Mouse (Mus musculus) embryonic facial prominence, embryonic 15.5 days (tissue): ENCODE results near the gene Sf1. TPM values are rescaled to one million over a fixed set of nuclear protein-coding genes. Genes with fewer than 3 reads are reported as not detected.
A peak's percentile ranks its signal among the peaks of the same experiment; 100 is the strongest.

ENCODE experiments used
- ATAC-seq: fragments of 200-750 bp; cut with Nextera tagmentation; 2 replicates; pipeline ENCODE4 v1.8.0; 2017; ENCODE audit warnings: low read depth, moderate TSS enrichment; ENCODE audit not compliant: insufficient number of reproducible peaks, low FRiP score, low TSS enrichment
- H3K27ac ChIP-seq: fragments of 300-500 bp; sonication (generic); replicated peaks from 2 replicates; pipeline ENCODE4 v1.5.1; 2015; ENCODE audit warnings: mild to moderate bottlenecking, inconsistent platforms
- H3K27me3 ChIP-seq: fragments of 300-500 bp; sonication (generic); 2 replicates; pipeline ENCODE4 v1.6.1; 2015; ENCODE audit warnings: inconsistent platforms
- H3K36me3 ChIP-seq: fragments of 300-500 bp; sonication (generic); 2 replicates; pipeline ENCODE4 v1.6.1; 2015; ENCODE audit warnings: mild to moderate bottlenecking, inconsistent platforms
- H3K4me1 ChIP-seq: fragments of 300-500 bp; sonication (generic); 2 replicates; pipeline ENCODE4 v1.6.1; 2015; ENCODE audit warnings: inconsistent platforms
- H3K4me2 ChIP-seq: fragments of 300-500 bp; sonication (generic); replicated peaks from 2 replicates; pipeline ENCODE4 v1.6.1; 2015; ENCODE audit warnings: mild to moderate bottlenecking, inconsistent platforms
- H3K4me3 ChIP-seq: fragments of 300-500 bp; sonication (generic); replicated peaks from 2 replicates; pipeline ENCODE4 v1.5.1; 2015; ENCODE audit warnings: mild to moderate bottlenecking, inconsistent platforms
- H3K9ac ChIP-seq: fragments of 300-500 bp; sonication (generic); 2 replicates; pipeline ENCODE4 v1.6.1; 2015; ENCODE audit warnings: inconsistent platforms
- H3K9me3 ChIP-seq: fragments of 300-500 bp; sonication (generic); replicated peaks from 2 replicates; pipeline ENCODE4 v1.6.1; 2016; ENCODE audit warnings: inconsistent platforms
- WGBS: fragments of 180-500 bp; shearing (Covaris S2); methylation state at CpG from one replicate; pipeline ENCODE4 v1.1.7; 2015; 5-methylcytosine and 5-hydroxymethylcytosine counted together
- polyA plus RNA-seq: library from polyadenylated mRNA; unstranded; fragments of >200 nt; fragmentation: Nextera tagmentation; extraction: Ambion mirVana; gene quantifications from 2 replicates; pipeline ENCODE4 v1.2.1, GENCODE M21; 2015

Gene Sf1
- polyA plus RNA-seq, 1 experiment from 2014 or later: 145 TPM

GRCm38 (mm10) chr19:6400096-6401086 lies 36.9 kb downstream of the Sf1 start:
- WGBS: 1% methylated on average over 29 of the region's 29 CpGs

GRCm38 (mm10) chr19:6401131-6401815 lies 37.8 kb downstream of the Sf1 start:
- WGBS: 1% methylated on average over 32 of the region's 32 CpGs
- no peaks in the 10 kb centered on the region for H3K36me3 ChIP-seq
- ATAC-seq: 0 out of 2 replicates have a peak, but pooled peaks have one; percentile 21
- peaks cover 37% of the 10 kb centered on the region for H3K4me1 ChIP-seq
- H3K27me3 ChIP-seq: peaks cover 44% of the 10 kb centered on the region
- H3K4me3 ChIP-seq: peak overlapping the region; percentile 52
- H3K27ac ChIP-seq: no peak overlapping the region
- H3K9ac ChIP-seq: no peak overlapping the region
- H3K9me3 ChIP-seq: no peaks in the 10 kb centered on the region
- peak overlapping the region; percentile 97 for H3K4me2 ChIP-seq

More at GRCm38 (mm10) chr19:6400096-6401086, 36.9 kb downstream of the Sf1 start:
- Histone ChIP-seq H3K36me3 (no peaks in the 10 kb centered on the region), H3K4me3 (peak overlapping the region; percentile 52), H3K27ac (no peak overlapping the region), H3K9me3 (no peaks in the 10 kb centered on the region), H3K4me1 (peaks cover 37% of the 10 kb centered on the region), H3K4me2 (peak overlapping the region; percentile 97), H3K27me3 (peaks cover 44% of the 10 kb centered on the region), H3K9ac (0 out of 2 replicates have a peak overlapping the region, but pooled peaks have one; percentile 35)
- ATAC-seq: 0 out of 2 replicates have a peak, but pooled peaks have one; percentile 1

- no peaks in the 10 kb centered on the region for H3K9me3 ChIP-seq
- H3K4me3 ChIP-seq: peak overlapping the region; percentile 52
- H3K27ac ChIP-seq: no peak overlapping the region
- 8% methylated on average over 9 of the region's 9 CpGs for WGBS
- peaks cover 37% of the 10 kb centered on the region for H3K4me1 ChIP-seq
- no peak overlapping the region for H3K9ac ChIP-seq
- no peak for ATAC-seq
- H3K36me3 ChIP-seq: no peaks in the 10 kb centered on the region
- H3K27me3 ChIP-seq: peaks cover 44% of the 10 kb centered on the region
- peak overlapping the region; percentile 97 for H3K4me2 ChIP-seq
These were observed 38.5 kb downstream of the Sf1 start for GRCm38 (mm10) chr19:6401951-6402350.

GRCm38 (mm10) chr19:6403869-6404268 lies 40.4 kb downstream of the Sf1 start:
- H3K4me2 ChIP-seq: no peak overlapping the region
- H3K36me3 ChIP-seq: no peaks in the 10 kb centered on the region
- H3K9ac ChIP-seq: no peak overlapping the region
- no peak overlapping the region for H3K4me3 ChIP-seq
- no peak overlapping the region for H3K27ac ChIP-seq
- 76% methylated on average over 10 of the region's 10 CpGs for WGBS
- H3K9me3 ChIP-seq: no peaks in the 10 kb centered on the region
- peaks cover 44% of the 10 kb centered on the region for H3K27me3 ChIP-seq
- no peak for ATAC-seq
- H3K4me1 ChIP-seq: peaks cover 30% of the 10 kb centered on the region

GRCm38 (mm10) chr19:6405433-6405832 lies 41.9 kb downstream of the Sf1 start:
- WGBS: 72% methylated on average over 10 of the region's 10 CpGs
- peaks cover 37% of the 10 kb centered on the region for H3K27me3 ChIP-seq

GRCm38 (mm10) chr19:6407109-6407508 lies 43.6 kb downstream of the Sf1 start:
- no peak overlapping the region for H3K9ac ChIP-seq
- no peak overlapping the region for H3K27ac ChIP-seq
- H3K4me3 ChIP-seq: no peak overlapping the region
- H3K27me3 ChIP-seq: peaks cover 21% of the 10 kb centered on the region
- no peaks in the 10 kb centered on the region for H3K36me3 ChIP-seq
- 81% methylated on average over 8 of the region's 8 CpGs for WGBS
- H3K4me1 ChIP-seq: peaks cover under 1% of the 10 kb centered on the region
- ATAC-seq: no peak
- no peaks in the 10 kb centered on the region for H3K9me3 ChIP-seq
- H3K4me2 ChIP-seq: no peak overlapping the region

More at GRCm38 (mm10) chr19:6405433-6405832, 41.9 kb downstream of the Sf1 start:
- Histone ChIP-seq H3K36me3 (no peaks in the 10 kb centered on the region), H3K4me1 (peaks cover 17% of the 10 kb centered on the region), H3K4me3 (no peak overlapping the region), H3K9ac (no peak overlapping the region), H3K9me3 (no peaks in the 10 kb centered on the region), H3K27ac (no peak overlapping the region), H3K4me2 (no peak overlapping the region)
- ATAC-seq: no peak

GRCm38 (mm10) chr19:6407816-6408510 lies 44.5 kb downstream of the Sf1 start:
- no peak for ATAC-seq

GRCm38 (mm10) chr19:6408749-6409148 lies 45.3 kb downstream of the Sf1 start:
- H3K4me2 ChIP-seq: no peak overlapping the region
- ATAC-seq: no peak
- H3K4me3 ChIP-seq: no peak overlapping the region
- H3K36me3 ChIP-seq: no peaks in the 10 kb centered on the region
- 67% methylated on average over 8 of the region's 8 CpGs for WGBS
- H3K9me3 ChIP-seq: no peaks in the 10 kb centered on the region
- peaks cover 5% of the 10 kb centered on the region; the same call in 1 of the 2 replicates for H3K27me3 ChIP-seq
- no peaks in the 10 kb centered on the region for H3K4me1 ChIP-seq
- H3K27ac ChIP-seq: no peak overlapping the region
- no peak overlapping the region for H3K9ac ChIP-seq

More at GRCm38 (mm10) chr19:6407816-6408510, 44.5 kb downstream of the Sf1 start:
- H3K4me3 ChIP-seq: no peak overlapping the region
- H3K9me3 ChIP-seq: no peaks in the 10 kb centered on the region
- peaks cover 12% of the 10 kb centered on the region; the same call in 1 of the 2 replicates for H3K27me3 ChIP-seq
- H3K9ac ChIP-seq: no peak overlapping the region
- H3K36me3 ChIP-seq: no peaks in the 10 kb centered on the region
- no peak overlapping the region for H3K4me2 ChIP-seq
- 45% methylated on average over 16 of the region's 16 CpGs for WGBS
- no peaks in the 10 kb centered on the region for H3K4me1 ChIP-seq
- no peak overlapping the region for H3K27ac ChIP-seq

GRCm38 (mm10) chr19:6409176-6409575 lies 45.7 kb downstream of the Sf1 start:
- WGBS: 66% methylated on average over 5 of the region's 5 CpGs

GRCm38 (mm10) chr19:6409936-6410335 lies 46.4 kb downstream of the Sf1 start:
- H3K9me3 ChIP-seq: no peaks in the 10 kb centered on the region
- H3K27ac ChIP-seq: no peak overlapping the region
- no peaks in the 10 kb centered on the region for H3K4me1 ChIP-seq
- H3K4me3 ChIP-seq: no peak overlapping the region
- ATAC-seq: no peak
- 78% methylated on average over 5 of the region's 5 CpGs for WGBS
- no peaks in the 10 kb centered on the region for H3K36me3 ChIP-seq
- H3K9ac ChIP-seq: no peak overlapping the region
- H3K27me3 ChIP-seq: 0 out of 2 replicates have a peak, but pooled peaks cover 1% of the 10 kb centered on the region
- H3K4me2 ChIP-seq: no peak overlapping the region

More at GRCm38 (mm10) chr19:6409176-6409575, 45.7 kb downstream of the Sf1 start:
- ATAC-seq: no peak
- 0 out of 2 replicates have a peak, but pooled peaks cover 3% of the 10 kb centered on the region for H3K27me3 ChIP-seq
- no peak overlapping the region for H3K27ac ChIP-seq
- no peaks in the 10 kb centered on the region for H3K9me3 ChIP-seq
- no peak overlapping the region for H3K9ac ChIP-seq
- H3K4me3 ChIP-seq: no peak overlapping the region
- no peaks in the 10 kb centered on the region for H3K4me1 ChIP-seq
- H3K36me3 ChIP-seq: no peaks in the 10 kb centered on the region
- H3K4me2 ChIP-seq: no peak overlapping the region
